Mouse (Mus musculus): ENCODE measurements around the gene Vhl. TPM values are rescaled to one million over a fixed set of nuclear protein-coding genes. Genes with fewer than 3 reads are reported as not detected.

Gene Vhl
- total and polyA plus RNA-seq, 3 experiments, result 12.0 to 12.5 TPM; not detected in 1

- Histone ChIP-seq H3K4me1 (ENCODE audit: control insufficient read depth in 1 of 2, insufficient read depth in 2 of 2, low read length in 2 of 2) (peaks cover 3 to 22% of the 10 kb centered on the region in 2 experiments; a peak in 2 of 4 replicates), H3K36me3 (ENCODE audit: control insufficient read depth in 1 of 2, insufficient read depth in 2 of 2, low read length in 2 of 2) (peaks cover 0 to 5% of the 10 kb centered on the region in 2 experiments; a peak in 2 of 4 replicates), H3K9ac (ENCODE audit: control insufficient read depth, low read depth, low read length, poor library complexity, severe bottlenecking) (no peak overlapping the region), H3K9me3 (replicated peaks; ENCODE audit: insufficient read depth, low read length) (no peaks in the 10 kb centered on the region), H3K4me3 (ENCODE audit: control insufficient read depth in 1 of 2, insufficient read depth in 1 of 2, low read depth in 2 of 2, low read length in 2 of 2) (no peak overlapping the region), H3K79me2 (ENCODE audit: control insufficient read depth, insufficient read depth, low read length, poor library complexity) (no peaks in the 10 kb centered on the region), H3K27me3 (ENCODE audit: control insufficient read depth in 1 of 2, insufficient read depth in 2 of 2, low read length in 2 of 2) (no peaks in the 10 kb centered on the region), H3K27ac (ENCODE audit: control insufficient read depth, low read depth, low read length) (no peak overlapping the region)
- no peak for TF ChIP-seq EP300 (IDR thresholded peaks at IDR 0.05; ENCODE audit: low read depth in 1 of 2, low read length in 2 of 2)
- TF ChIP-seq ZNF384 (IDR thresholded peaks at IDR 0.05; ENCODE audit: low read depth, low read length), result no peak
- TF ChIP-seq RCOR1 (IDR thresholded peaks at IDR 0.05; ENCODE audit: low read depth, low read length), result no peak
- no peak for TF ChIP-seq MYB (IDR thresholded peaks at IDR 0.05; ENCODE audit: low read depth, low read length)
- TF ChIP-seq NELFE (IDR thresholded peaks at IDR 0.05; ENCODE audit: low read depth, low read length), result no peak
- TF ChIP-seq MYC (IDR thresholded peaks at IDR 0.05; ENCODE audit: low read depth, low read length), result no peak
- no peak for DNase-seq (ENCODE audit: low read depth, low spot score)
These were observed 27.9 kb downstream of the Vhl start for GRCm38 (mm10) chr6:113651626-113652025.

GRCm38 (mm10) chr6:113653551-113653950 lies 29.8 kb downstream of the Vhl start:
- Histone ChIP-seq H3K9me3 (replicated peaks; ENCODE audit: insufficient read depth, low read length) (no peaks in the 10 kb centered on the region), H3K27me3 (ENCODE audit: control insufficient read depth in 1 of 2, insufficient read depth in 2 of 2, low read length in 2 of 2) (no peaks in the 10 kb centered on the region), H3K9ac (ENCODE audit: control insufficient read depth, low read depth, low read length, poor library complexity, severe bottlenecking) (no peak overlapping the region), H3K36me3 (ENCODE audit: control insufficient read depth in 1 of 2, insufficient read depth in 2 of 2, low read length in 2 of 2) (peaks cover 0 to 5% of the 10 kb centered on the region in 2 experiments; a peak in 2 of 4 replicates), H3K4me1 (ENCODE audit: control insufficient read depth in 1 of 2, insufficient read depth in 2 of 2, low read length in 2 of 2) (peaks cover 3 to 22% of the 10 kb centered on the region in 2 experiments; a peak in 2 of 4 replicates), H3K79me2 (ENCODE audit: control insufficient read depth, insufficient read depth, low read length, poor library complexity) (no peaks in the 10 kb centered on the region), H3K27ac (ENCODE audit: control insufficient read depth, low read depth, low read length) (no peak overlapping the region), H3K4me3 (ENCODE audit: control insufficient read depth in 1 of 2, insufficient read depth in 1 of 2, low read depth in 2 of 2, low read length in 2 of 2) (no peak overlapping the region)
- no peak for DNase-seq (ENCODE audit: low read depth, low spot score)
- TF ChIP-seq ELF1 (IDR thresholded peaks at IDR 0.05; ENCODE audit: low read depth, low read length) (no peak), E2F4 (IDR thresholded peaks at IDR 0.05; ENCODE audit: borderline replicate concordance, low read depth, low read length) (no peak), MYC (IDR thresholded peaks at IDR 0.05; ENCODE audit: low read depth, low read length) (no peak), USF1 (IDR thresholded peaks at IDR 0.05; ENCODE audit: low read depth, low read length) (no peak), MEF2A (IDR thresholded peaks at IDR 0.05; ENCODE audit: extremely low read depth, insufficient replicate concordance, low read depth, low read length, poor library complexity, severe bottlenecking) (no peak), ZC3H11A (IDR thresholded peaks at IDR 0.05; ENCODE audit: low read depth, low read length) (no peak)

- TF ChIP-seq POLR2AphosphoS2 (IDR thresholded peaks at IDR 0.05; ENCODE audit: low read length), result no peak
- TF ChIP-seq MAX (IDR thresholded peaks at IDR 0.05; ENCODE audit: low read length), result no peak
- TF ChIP-seq ZMIZ1 (IDR thresholded peaks at IDR 0.05; ENCODE audit: low read depth, low read length), result no peak
- no peak for TF ChIP-seq TAL1 (IDR thresholded peaks at IDR 0.05; ENCODE audit: low read length)
- TF ChIP-seq MXI1 (IDR thresholded peaks at IDR 0.05; ENCODE audit: low read depth, low read length), result no peak
- no peak for TF ChIP-seq MYB (IDR thresholded peaks at IDR 0.05; ENCODE audit: low read depth, low read length)
- no peak for TF ChIP-seq RAD21 (IDR thresholded peaks at IDR 0.05; ENCODE audit: low read depth, low read length)
- TF ChIP-seq GABPA (IDR thresholded peaks at IDR 0.05; ENCODE audit: low read depth, low read length), result no peak
- TF ChIP-seq HCFC1 (IDR thresholded peaks at IDR 0.05; ENCODE audit: low read depth, low read length), result no peak
- no peak for TF ChIP-seq MYC (IDR thresholded peaks at IDR 0.05; ENCODE audit: low read depth, low read length)
- TF ChIP-seq USF2 (IDR thresholded peaks at IDR 0.05; ENCODE audit: borderline replicate concordance in 1 of 2, insufficient read depth in 1 of 2, low read depth in 1 of 2, low read length in 2 of 2), result no peak
- TF ChIP-seq KAT2A (conservative IDR thresholded peaks at IDR 0.05; ENCODE audit: low read depth, low read length), result no peak
- no peak for TF ChIP-seq EP300 (IDR thresholded peaks at IDR 0.05; ENCODE audit: low read depth in 1 of 2, low read length in 2 of 2)
- no peak for TF ChIP-seq ZNF384 (IDR thresholded peaks at IDR 0.05; ENCODE audit: low read depth, low read length)
- TF ChIP-seq NELFE (IDR thresholded peaks at IDR 0.05; ENCODE audit: low read depth, low read length), result no peak
- no peak for TF ChIP-seq JUND (IDR thresholded peaks at IDR 0.05; ENCODE audit: low read depth, low read length)
- no peak for TF ChIP-seq BHLHE40 (IDR thresholded peaks at IDR 0.05; ENCODE audit: borderline replicate concordance, low read depth, low read length)
- no peak for TF ChIP-seq ZKSCAN1 (IDR thresholded peaks at IDR 0.05; ENCODE audit: low read depth, low read length)
- TF ChIP-seq TCF12 (IDR thresholded peaks at IDR 0.05; ENCODE audit: low read depth, low read length), result no peak
- no peak overlapping the region for H3K4me3 ChIP-seq (ENCODE audit: control insufficient read depth in 1 of 2, insufficient read depth in 1 of 2, low read depth in 2 of 2, low read length in 2 of 2)
- no peak for DNase-seq (ENCODE audit: low read depth, low spot score)
- H3K4me1 ChIP-seq (ENCODE audit: control insufficient read depth in 1 of 2, insufficient read depth in 2 of 2, low read length in 2 of 2), result peaks cover 1 to 18% of the 10 kb centered on the region in 2 experiments; a peak in 2 of 4 replicates
- peaks cover 0 to 5% of the 10 kb centered on the region in 2 experiments; a peak in 2 of 4 replicates for H3K36me3 ChIP-seq (ENCODE audit: control insufficient read depth in 1 of 2, insufficient read depth in 2 of 2, low read length in 2 of 2)
- H3K9me3 ChIP-seq (replicated peaks; ENCODE audit: insufficient read depth, low read length), result no peaks in the 10 kb centered on the region
- no peak overlapping the region for H3K27ac ChIP-seq (ENCODE audit: control insufficient read depth, low read depth, low read length)
- no peaks in the 10 kb centered on the region for H3K27me3 ChIP-seq (ENCODE audit: control insufficient read depth in 1 of 2, insufficient read depth in 2 of 2, low read length in 2 of 2)
- no peaks in the 10 kb centered on the region for H3K79me2 ChIP-seq (ENCODE audit: control insufficient read depth, insufficient read depth, low read length, poor library complexity)
- H3K9ac ChIP-seq (ENCODE audit: control insufficient read depth, low read depth, low read length, poor library complexity, severe bottlenecking), result no peak overlapping the region
These were observed 30.3 kb downstream of the Vhl start for GRCm38 (mm10) chr6:113654102-113654501.

Data from MEL (cell line).